Mouse (Mus musculus): Measurements from ENCODE around the gene Lmo4. TPM values are rescaled to one million over a fixed set of nuclear protein-coding genes. Genes with fewer than 3 reads are reported as not detected.

Lmo4 gene
- polyA plus RNA-seq, 1 experiment = 49.1 TPM

DNA sequence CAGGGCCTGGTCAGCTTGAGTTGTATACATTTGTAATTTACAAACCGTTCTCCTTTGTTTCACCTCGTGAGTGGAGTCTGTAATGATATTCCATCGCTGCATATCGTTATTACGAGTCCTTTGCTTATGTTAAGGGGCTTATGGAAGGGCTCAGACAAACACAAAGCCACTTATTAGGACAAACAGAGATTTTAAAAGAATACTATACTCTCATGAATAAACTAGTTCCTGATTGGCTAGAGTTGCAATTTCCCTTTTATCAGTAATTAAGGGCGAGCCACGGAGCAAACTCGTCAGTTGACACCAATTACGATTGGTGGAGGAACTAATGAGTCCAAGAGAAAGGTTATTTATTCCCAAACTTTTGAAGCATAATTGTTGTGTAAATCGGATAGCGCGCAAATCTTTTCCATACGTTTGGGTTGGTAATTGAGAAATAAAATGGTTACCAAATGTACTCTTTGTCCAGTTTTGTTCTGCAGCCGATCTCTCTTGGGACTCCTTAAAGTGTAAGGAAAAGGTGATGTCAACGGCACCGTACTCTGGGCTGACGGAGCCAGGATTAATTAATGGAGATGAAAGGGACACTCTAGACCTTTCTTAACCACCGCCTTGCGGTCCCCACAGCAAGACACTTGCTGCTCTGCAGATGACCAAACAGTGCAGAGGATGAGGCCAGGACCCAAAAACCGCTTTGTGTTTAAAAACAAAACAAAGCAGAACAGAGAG lies 18.5 kb upstream of the Lmo4 start:
- H3K4me3 ChIP-seq (replicated peaks; ENCODE audit: insufficient read depth, low read depth, low read length) = no peak overlapping the region
- no peaks in the 10 kb centered on the region for H3K27me3 ChIP-seq (ENCODE audit: control insufficient read depth, insufficient read depth, low read length)
- H3K27ac ChIP-seq (ENCODE audit: insufficient read depth, low read length) = no peak overlapping the region
- no peaks in the 10 kb centered on the region for H3K4me1 ChIP-seq (ENCODE audit: control insufficient read depth, insufficient read depth, low read length)
- WGBS = 92% methylated on average over 20 of the region's 20 CpGs
- DNase-seq = no peak
- TF ChIP-seq POLR2A (IDR thresholded peaks at IDR 0.05; ENCODE audit: borderline replicate concordance, insufficient read depth, low read length) (no peak), CTCF (IDR thresholded peaks at IDR 0.05; ENCODE audit: borderline replicate concordance, insufficient read depth, low read depth, low read length) (no peak)

DNA sequence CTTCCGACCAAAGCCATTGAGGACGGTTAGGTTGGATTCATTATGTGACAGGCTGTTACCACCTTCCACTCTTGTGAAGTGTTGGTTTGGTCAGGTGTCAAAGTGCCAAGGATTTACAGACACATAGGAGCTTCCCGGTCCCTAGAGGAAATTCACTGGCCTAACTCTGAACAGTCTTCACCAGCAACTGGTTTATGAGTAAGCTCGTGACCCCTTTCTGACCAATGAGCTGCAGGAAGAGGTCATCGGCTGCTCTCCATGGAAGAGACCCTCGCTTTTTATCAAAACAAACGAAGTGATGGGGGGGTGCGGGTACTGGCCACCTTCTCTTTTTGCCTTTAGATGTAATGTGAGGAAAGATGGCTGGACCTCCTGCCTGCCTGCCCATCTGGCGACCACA lies 17.4 kb upstream of the Lmo4 start:
- DNase-seq = no peak
- no peak for TF ChIP-seq POLR2A (IDR thresholded peaks at IDR 0.05; ENCODE audit: borderline replicate concordance, insufficient read depth, low read length)
- TF ChIP-seq CTCF (IDR thresholded peaks at IDR 0.05; ENCODE audit: borderline replicate concordance, insufficient read depth, low read depth, low read length) = no peak
- WGBS = 85% methylated on average over 9 of the region's 9 CpGs
- H3K27ac ChIP-seq (ENCODE audit: insufficient read depth, low read length) = no peak overlapping the region
- no peaks in the 10 kb centered on the region for H3K4me1 ChIP-seq (ENCODE audit: control insufficient read depth, insufficient read depth, low read length)
- no peak overlapping the region for H3K4me3 ChIP-seq (replicated peaks; ENCODE audit: insufficient read depth, low read depth, low read length)
- H3K27me3 ChIP-seq (ENCODE audit: control insufficient read depth, insufficient read depth, low read length) = no peaks in the 10 kb centered on the region

DNA sequence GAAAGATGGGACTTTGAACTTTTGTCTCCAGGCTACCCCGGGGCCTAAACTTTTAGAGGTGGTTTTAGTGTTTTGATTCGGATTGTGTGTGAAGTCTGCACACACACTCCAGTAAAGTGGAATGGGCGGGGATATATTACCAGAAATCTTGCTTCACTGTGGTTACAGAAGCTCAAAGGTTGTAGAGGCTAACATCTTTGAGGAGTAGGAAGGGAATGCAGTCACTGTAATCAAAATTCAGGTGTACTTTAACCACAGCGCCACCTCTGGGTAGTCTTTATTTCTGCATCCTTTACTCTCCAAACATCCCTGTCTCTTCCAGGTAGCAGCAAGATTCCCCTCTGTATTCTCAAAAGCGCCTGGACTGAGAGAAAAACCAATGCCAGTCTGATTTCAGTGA lies 2.5 kb upstream of the Lmo4 start:
- 57% methylated on average over 5 of the region's 5 CpGs for WGBS
- no peak overlapping the region for H3K4me3 ChIP-seq (replicated peaks; ENCODE audit: insufficient read depth, low read depth, low read length)
- no peaks in the 10 kb centered on the region for H3K27me3 ChIP-seq (ENCODE audit: control insufficient read depth, insufficient read depth, low read length)
- TF ChIP-seq CTCF (IDR thresholded peaks at IDR 0.05; ENCODE audit: borderline replicate concordance, insufficient read depth, low read depth, low read length) (peak; percentile 53; the same call in 1 of the 2 replicates), POLR2A (IDR thresholded peaks at IDR 0.05; ENCODE audit: borderline replicate concordance, insufficient read depth, low read length) (no peak)
- H3K4me1 ChIP-seq (ENCODE audit: control insufficient read depth, insufficient read depth, low read length) = no peaks in the 10 kb centered on the region
- H3K27ac ChIP-seq (ENCODE audit: insufficient read depth, low read length) = no peak overlapping the region
- peak; percentile 59 to 60 for DNase-seq

DNA sequence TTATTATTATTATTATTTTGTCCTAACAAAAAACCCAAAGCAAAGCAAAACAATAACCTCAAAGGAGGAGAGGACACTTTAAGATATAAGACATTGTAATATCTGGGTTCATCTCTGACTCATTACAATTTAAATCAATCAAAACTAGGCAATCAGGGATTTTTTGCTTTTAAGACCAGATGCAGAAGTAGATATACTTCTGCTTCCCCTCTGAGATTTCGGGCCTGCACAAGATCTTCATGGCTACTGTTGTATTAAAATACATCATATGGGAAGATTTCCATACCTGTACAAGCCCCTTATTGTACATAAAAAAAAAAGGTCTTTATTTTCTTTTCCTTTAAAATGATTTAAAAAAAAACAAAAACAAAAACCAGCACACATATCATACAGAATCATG lies 1.9 kb upstream of the Lmo4 start:
- TF ChIP-seq POLR2A (IDR thresholded peaks at IDR 0.05; ENCODE audit: borderline replicate concordance, insufficient read depth, low read length) (no peak), CTCF (IDR thresholded peaks at IDR 0.05; ENCODE audit: borderline replicate concordance, insufficient read depth, low read depth, low read length) (no peak)

DNA sequence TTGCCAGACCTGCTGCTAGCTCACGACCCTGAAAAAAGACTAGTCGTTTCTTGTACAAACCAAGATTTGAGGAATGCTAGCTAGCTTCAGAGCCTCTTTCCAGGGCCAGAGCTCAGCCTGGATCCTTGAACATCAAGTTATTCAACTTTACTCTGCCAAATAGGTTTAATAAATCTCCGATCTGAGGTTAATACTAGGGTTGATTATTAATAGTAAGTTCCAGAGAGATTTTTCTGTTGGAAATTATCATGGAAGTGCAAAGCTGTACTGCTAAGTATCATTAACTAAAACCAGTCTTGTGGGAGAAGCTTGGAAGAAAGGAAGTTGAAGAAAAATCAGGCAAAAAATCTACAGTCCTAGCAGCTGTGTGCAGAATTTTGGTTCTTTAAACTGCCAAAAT lies 1.2 kb upstream of the Lmo4 start:
- TF ChIP-seq POLR2A (IDR thresholded peaks at IDR 0.05; ENCODE audit: borderline replicate concordance, insufficient read depth, low read length) = no peak
- no peak for TF ChIP-seq CTCF (IDR thresholded peaks at IDR 0.05; ENCODE audit: borderline replicate concordance, insufficient read depth, low read depth, low read length)
- WGBS = 27% methylated on average over 3 of the region's 3 CpGs
- no peak for DNase-seq
- H3K4me3 ChIP-seq (replicated peaks; ENCODE audit: insufficient read depth, low read depth, low read length) = peak overlapping the region; percentile 32
- H3K27me3 ChIP-seq (ENCODE audit: control insufficient read depth, insufficient read depth, low read length) = no peaks in the 10 kb centered on the region
- H3K27ac ChIP-seq (ENCODE audit: insufficient read depth, low read length) = no peak overlapping the region
- no peaks in the 10 kb centered on the region for H3K4me1 ChIP-seq (ENCODE audit: control insufficient read depth, insufficient read depth, low read length)

More for the DNA sequence above, 1.9 kb upstream of the Lmo4 start:
- H3K4me3 ChIP-seq (replicated peaks; ENCODE audit: insufficient read depth, low read depth, low read length) = no peak overlapping the region
- 98% methylated on average over 1 of the region's 1 CpGs for WGBS
- no peak overlapping the region for H3K27ac ChIP-seq (ENCODE audit: insufficient read depth, low read length)
- no peaks in the 10 kb centered on the region for H3K4me1 ChIP-seq (ENCODE audit: control insufficient read depth, insufficient read depth, low read length)
- no peaks in the 10 kb centered on the region for H3K27me3 ChIP-seq (ENCODE audit: control insufficient read depth, insufficient read depth, low read length)
- DNase-seq = no peak

DNA sequence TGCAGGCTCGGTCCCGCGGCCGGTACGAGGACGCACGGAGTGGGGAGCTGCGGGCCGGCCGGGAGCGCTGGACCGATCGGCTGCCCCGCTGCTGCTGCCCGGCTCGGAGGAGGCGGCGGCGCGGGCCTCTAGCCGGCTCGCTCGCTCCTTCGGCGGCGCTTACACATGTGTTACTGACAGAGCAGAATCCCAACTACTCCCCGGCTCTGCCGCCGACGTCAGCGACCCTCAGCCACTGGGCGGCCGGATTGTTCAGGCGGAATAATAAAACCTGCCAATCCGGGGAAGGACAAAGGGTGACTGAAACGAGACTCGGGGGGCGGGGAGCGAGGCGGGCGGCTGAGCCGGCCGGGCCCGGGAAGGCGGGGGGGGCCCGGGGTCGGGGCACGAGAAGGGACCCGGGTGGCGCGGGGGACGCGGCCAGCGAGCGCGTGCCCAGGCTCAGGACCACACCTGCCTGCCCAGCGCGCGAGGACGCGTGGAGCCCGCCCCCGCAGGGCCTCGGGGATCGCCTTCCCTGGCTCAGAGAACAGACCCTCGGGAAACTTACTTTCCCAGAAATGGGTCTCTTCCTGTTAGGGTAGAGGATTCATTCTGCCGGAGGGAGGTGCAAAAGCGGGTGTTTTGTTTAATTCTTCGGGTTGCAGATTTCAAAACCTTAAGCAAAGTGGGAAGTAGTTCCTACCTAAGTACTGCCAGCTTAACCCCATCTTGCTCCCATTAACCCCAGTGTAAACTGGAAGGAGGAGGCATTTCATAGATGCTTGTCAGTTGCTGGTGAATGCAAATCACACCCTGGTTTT lies 532 bp upstream of the Lmo4 start:
- peak overlapping the region; percentile 85 for H3K4me3 ChIP-seq (replicated peaks; ENCODE audit: insufficient read depth, low read depth, low read length)
- H3K27me3 ChIP-seq (ENCODE audit: control insufficient read depth, insufficient read depth, low read length) = no peaks in the 10 kb centered on the region
- DNase-seq = peak; percentile 91 to 94
- no peak for TF ChIP-seq CTCF (IDR thresholded peaks at IDR 0.05; ENCODE audit: borderline replicate concordance, insufficient read depth, low read depth, low read length)
- TF ChIP-seq POLR2A (IDR thresholded peaks at IDR 0.05; ENCODE audit: borderline replicate concordance, insufficient read depth, low read length) = peak; percentile 58; the same call in 1 of the 2 replicates
- no peaks in the 10 kb centered on the region for H3K4me1 ChIP-seq (ENCODE audit: control insufficient read depth, insufficient read depth, low read length)
- 0 out of 2 replicates have a peak overlapping the region, but pooled peaks have one; percentile 37 for H3K27ac ChIP-seq (ENCODE audit: insufficient read depth, low read length)
- WGBS = 1% methylated on average over 68 of the region's 69 CpGs

DNA sequence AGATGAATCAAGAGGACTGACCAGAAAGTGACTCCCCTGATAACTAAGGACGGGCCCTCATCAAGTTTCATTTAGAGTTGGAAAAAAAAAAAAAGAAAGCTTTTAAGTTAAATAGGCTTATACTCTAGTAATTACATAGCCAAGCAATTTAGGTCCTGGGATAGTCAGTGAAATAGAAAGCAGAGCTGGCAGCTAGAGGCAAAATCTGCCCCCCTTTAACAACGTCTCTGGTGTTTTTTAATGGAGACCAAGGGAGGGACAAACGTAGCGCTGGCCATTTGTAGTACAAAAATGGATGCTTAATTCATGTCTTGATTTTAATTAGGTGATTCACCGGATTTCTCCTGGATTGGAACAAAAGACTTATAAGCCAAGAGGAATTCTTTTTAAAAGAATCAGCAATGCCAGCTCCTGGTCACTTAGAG lies 1.0 kb downstream of the Lmo4 start:
- WGBS = 10% methylated on average over 5 of the region's 5 CpGs
- TF ChIP-seq POLR2A (IDR thresholded peaks at IDR 0.05; ENCODE audit: borderline replicate concordance, insufficient read depth, low read length) (no peak), CTCF (IDR thresholded peaks at IDR 0.05; ENCODE audit: borderline replicate concordance, insufficient read depth, low read depth, low read length) (no peak)

More for the DNA sequence above, 1.0 kb downstream of the Lmo4 start:
- Histone ChIP-seq H3K4me1 (ENCODE audit: control insufficient read depth, insufficient read depth, low read length) (no peaks in the 10 kb centered on the region), H3K27ac (ENCODE audit: insufficient read depth, low read length) (no peak overlapping the region), H3K4me3 (replicated peaks; ENCODE audit: insufficient read depth, low read depth, low read length) (peak overlapping the region; percentile 85), H3K27me3 (ENCODE audit: control insufficient read depth, insufficient read depth, low read length) (no peaks in the 10 kb centered on the region)
- no peak for DNase-seq

Data from cerebellum, adult 2 months (tissue).